Mouse (Mus musculus) lung, adult 2 months (tissue): ENCODE results near the gene Agap1.

Source experiments
- CTCF ChIP-seq: fragments of 200-500 bp; IDR thresholded peaks from 2 replicates; pipeline ENCODE4 v1.5.1; 2011; ENCODE audit warnings: mild to moderate bottlenecking, low read length, control low read depth; ENCODE audit not compliant: insufficient read depth
- POLR2A ChIP-seq: fragments of 200-500 bp; IDR thresholded peaks from 2 replicates; pipeline ENCODE4 v1.6.1; 2011; ENCODE audit warnings: low read depth, mild to moderate bottlenecking, control low read depth, low read length, borderline replicate concordance; ENCODE audit errors: extremely low read depth

DNA sequence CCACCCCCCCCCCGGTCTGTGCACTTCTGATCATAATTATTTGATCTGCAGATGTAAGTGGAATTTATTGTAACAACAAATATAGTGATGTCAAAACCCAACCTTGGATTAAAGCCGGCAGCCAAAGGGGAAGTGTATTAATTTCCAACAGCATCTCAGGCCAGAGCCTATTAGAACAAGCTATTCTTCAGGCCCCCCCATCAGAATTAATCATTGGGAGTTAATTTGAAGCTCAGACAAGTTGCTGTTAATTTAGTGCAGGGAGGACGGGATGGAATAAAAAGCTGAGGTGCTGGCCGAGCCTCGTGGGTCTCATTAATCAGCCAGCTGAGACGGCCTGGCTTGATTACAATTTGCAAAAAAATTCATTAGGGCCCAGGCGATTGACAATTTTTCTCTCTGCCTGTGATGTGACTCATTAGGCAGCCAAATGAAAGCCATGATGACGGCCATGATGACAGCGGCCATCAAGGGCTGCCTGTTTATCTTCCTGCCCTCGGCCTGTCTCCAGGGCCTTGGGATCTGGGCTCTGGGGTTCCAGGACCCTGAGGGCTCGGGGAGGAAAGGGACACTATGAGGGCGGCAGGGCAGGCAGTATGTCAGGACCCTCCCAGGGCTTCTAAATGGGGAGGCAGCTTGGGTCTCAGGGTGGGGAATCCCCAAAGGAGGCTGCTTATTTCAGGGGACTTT lies 471.0 kb downstream of the Agap1 start:
- TF ChIP-seq CTCF (no peak), POLR2A (no peak)
